Mouse (Mus musculus) left cerebral cortex, postnatal 10 days (tissue): Measurements from ENCODE around the gene Tmem115. TPM values are rescaled to one million over a fixed set of nuclear protein-coding genes. Genes with fewer than 3 reads are reported as not detected.
A peak's percentile ranks its signal among the peaks of the same experiment; 100 is the strongest.
"Not testable (repeated sequence)": the region's sequence is repeated elsewhere in the genome, so short reads cannot be mapped to it uniquely, and the experiment has no call there.

Source experiments
- DNase-seq, 2 experiments: peaks; one replicate each; pipeline ENCODE4 v3.0.0; 2021 to 2022; ENCODE audit warnings: low spot score in 2 of 2, mixed read lengths in 1 of 2; ENCODE audit errors: extremely low spot score in 1 of 2
- intact Hi-C: fragments of 180-260 bp; cut with DNase I; formaldehyde crosslinking; loops from one replicate; pipeline ENCODE4 v1.15.1; 2025
- total RNA-seq, 2 experiments: library from RNA; stranded (reverse); gene quantifications; 2 replicates each; pipeline ENCODE4 v1.2.3; 2021

Gene Tmem115
- total RNA-seq, 2 experiments from 2014 or later: 31.8 to 35.7 TPM

- intact Hi-C loops: no loop called here
Observed at GRCm38 (mm10) chr9:107566855-107567254, 33.1 kb downstream of the Tmem115 start.

GRCm38 (mm10) chr9:107567702-107568319 is 34.1 kb downstream of the Tmem115 start, which contains the start of gene Hyal2:
Hyal2 (plus strand) TSS chr9:107567945.
- intact Hi-C loops: no loop called here
- DNase-seq: peak in 1 of 2 experiments; percentile 73

More at GRCm38 (mm10) chr9:107566855-107567254, 33.1 kb downstream of the Tmem115 start:
- DNase-seq: peak in 1 of 2 experiments; percentile 74

GRCm38 (mm10) chr9:107568331-107569261 is 34.9 kb downstream of the Tmem115 start:
- peak; percentile 76 to 91 for DNase-seq
- intact Hi-C loops: no loop called here

GRCm38 (mm10) chr9:107569270-107569669 is 35.5 kb downstream of the Tmem115 start:
- intact Hi-C loops: no loop called here
- no peak for DNase-seq

- intact Hi-C loops: no loop called here
- no peak for DNase-seq
Observed at GRCm38 (mm10) chr9:107570016-107570415, 36.3 kb downstream of the Tmem115 start.

- DNase-seq: no peak
- intact Hi-C loops: no loop called here
Observed at GRCm38 (mm10) chr9:107570845-107571244, 37.1 kb downstream of the Tmem115 start.

- no peak for DNase-seq
- intact Hi-C loops: no loop called here
Observed at GRCm38 (mm10) chr9:107571534-107572326, 38.0 kb downstream of the Tmem115 start.

GRCm38 (mm10) chr9:107572327-107572662 is 38.5 kb downstream of the Tmem115 start:
- no peak for DNase-seq
- intact Hi-C loops: no loop called here

GRCm38 (mm10) chr9:107573774-107574173 is 40.0 kb downstream of the Tmem115 start:
- DNase-seq, intact Hi-C loops: not testable (repeated sequence)

- intact Hi-C loops: no loop called here
Observed at GRCm38 (mm10) chr9:107575579-107576356, 42.0 kb downstream of the Tmem115 start.

GRCm38 (mm10) chr9:107576357-107577107 is 42.8 kb downstream of the Tmem115 start, which contains the start of gene Hyal1:
Hyal1 (plus strand) TSS chr9:107576927.
- intact Hi-C loops: no loop called here
- peak in 1 of 2 experiments; percentile 90 for DNase-seq

More at GRCm38 (mm10) chr9:107575579-107576356, 42.0 kb downstream of the Tmem115 start:
- no peak for DNase-seq

- intact Hi-C loops: no loop called here
- no peak for DNase-seq
Observed at GRCm38 (mm10) chr9:107577871-107578270, 44.1 kb downstream of the Tmem115 start.

GRCm38 (mm10) chr9:107578587-107578986 is 44.8 kb downstream of the Tmem115 start, which contains the start of gene Naa80:
Naa80 (plus strand) TSS chr9:107578887.
- no peak for DNase-seq
- intact Hi-C loops: no loop called here

- no peak for DNase-seq
- intact Hi-C loops: no loop called here
Observed at GRCm38 (mm10) chr9:107579023-107579900, 45.5 kb downstream of the Tmem115 start.

- DNase-seq: peak; percentile 87 to 94
- intact Hi-C loops: no loop called here
Observed at GRCm38 (mm10) chr9:107580501-107581317, 47.0 kb downstream of the Tmem115 start, which contains the start of gene Hyal3. Hyal3 (plus strand) TSS chr9:107580818.

- intact Hi-C loops: no loop called here
- DNase-seq: no peak
Observed at GRCm38 (mm10) chr9:107581584-107581983, 47.8 kb downstream of the Tmem115 start.
